Mouse (Mus musculus) CD8-positive naive resting alpha-beta T cell, adult 2 months (primary cell): ENCODE results near the gene Haghl.
"Not testable (repeated sequence)": the region's sequence is repeated elsewhere in the genome, so short reads cannot be mapped to it uniquely, and the experiment has no call there.

Experiments used
- DNase-seq, 2 experiments: peaks; one replicate each; pipeline ENCODE4 v3.0.0; 2022; ENCODE audit warnings: low read depth in 2 of 2, low spot score in 2 of 2

Gene Haghl

DNA sequence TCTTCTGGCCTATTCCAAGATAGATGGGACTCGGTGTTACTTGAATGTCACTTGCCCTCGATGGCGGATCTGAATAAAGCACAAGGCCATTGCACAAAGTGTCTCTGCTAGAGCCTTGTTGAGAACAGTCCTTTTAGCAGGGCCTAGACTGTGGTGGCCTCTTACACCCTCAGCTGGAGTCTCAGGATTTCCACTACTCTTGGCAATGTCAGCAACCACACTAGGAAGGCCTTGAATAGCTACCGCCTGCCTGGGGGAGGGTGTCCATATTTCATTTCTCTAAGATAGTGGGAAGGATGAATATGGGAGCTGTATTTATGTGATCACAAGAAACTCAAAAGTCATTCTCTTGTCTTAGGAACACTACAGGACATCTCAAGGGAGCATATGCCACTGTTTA lies 37.2 kb downstream of the Haghl start:
- no peak for DNase-seq

GRCm38 (mm10) chr17:25744311-25744710 lies 41.2 kb downstream of the Haghl start:
- DNase-seq = no peak

GRCm38 (mm10) chr17:25743831-25744230 lies 41.6 kb downstream of the Haghl start:
- DNase-seq = no peak

GRCm38 (mm10) chr17:25741471-25741870 lies 44.0 kb downstream of the Haghl start:
- not testable (repeated sequence) for DNase-seq

DNA sequence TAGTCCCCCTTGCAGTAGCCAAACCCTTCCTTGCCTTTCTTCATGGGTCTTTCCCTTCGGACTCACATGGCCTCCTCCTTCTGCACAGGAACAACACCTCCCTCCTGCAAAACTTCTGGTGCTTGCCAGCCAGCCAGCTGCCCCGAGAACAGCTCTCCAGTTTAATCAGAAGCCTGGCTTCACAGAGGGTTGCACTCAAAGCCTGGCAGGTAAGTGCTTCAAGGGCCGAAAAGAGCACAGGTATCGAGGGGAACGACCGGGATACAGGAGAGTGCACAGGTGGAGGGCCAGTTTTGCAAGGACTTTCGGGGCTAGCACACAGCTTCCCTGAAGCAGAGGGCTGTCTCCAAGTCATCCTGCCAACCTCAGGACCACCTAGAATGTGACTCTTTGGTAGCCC lies 46.6 kb downstream of the Haghl start:
- DNase-seq = no peak

GRCm38 (mm10) chr17:25735745-25736144 lies 49.7 kb downstream of the Haghl start, which contains the start of gene Mslnl:
Gene Mslnl (plus strand): TSS chr17:25736042.
- DNase-seq = no peak

GRCm38 (mm10) chr17:25735246-25735645 lies 50.2 kb downstream of the Haghl start:
- DNase-seq = no peak

DNA sequence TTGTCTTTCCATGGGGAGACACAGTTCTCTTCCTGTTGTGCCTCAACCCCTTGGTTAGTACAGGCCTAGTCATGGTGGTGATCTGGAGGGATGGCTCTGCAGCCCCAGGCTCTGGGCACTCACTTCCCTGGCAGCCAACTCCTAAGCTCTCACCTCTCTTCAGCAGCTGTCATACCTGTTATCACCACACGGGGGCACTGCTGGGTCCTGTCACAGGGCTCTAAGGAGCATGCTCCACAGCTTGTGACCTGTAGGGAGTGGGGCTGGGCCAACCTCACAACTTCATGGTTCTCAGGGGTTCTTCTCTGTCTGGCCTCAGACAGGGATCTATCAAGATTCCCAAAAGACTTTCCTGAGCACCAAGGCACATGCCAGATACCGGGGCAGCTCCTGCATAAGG lies 53.4 kb downstream of the Haghl start:
- peak; percentile 67 to 76 for DNase-seq
